Mouse (Mus musculus) hindbrain, embryonic 11.5 days (tissue): ENCODE results near the gene Psenen. TPM values are rescaled to one million over a fixed set of nuclear protein-coding genes. Genes with fewer than 3 reads are reported as not detected.

Experiments
- ATAC-seq: fragments of 200-750 bp; cut with Nextera tagmentation; 2 replicates; pipeline ENCODE4 v1.8.0; 2017; ENCODE audit warnings: mild to moderate bottlenecking, moderate TSS enrichment, moderate library complexity; ENCODE audit not compliant: low FRiP score
- DNase-seq: peaks from one replicate; pipeline ENCODE4 v3.0.0-alpha.2; 2015; ENCODE audit warnings: low spot score
- H3K27ac ChIP-seq: fragments of 300-500 bp; sonication (generic); 2 replicates; pipeline ENCODE4 v1.5.1; 2014; ENCODE audit warnings: mild to moderate bottlenecking, low read depth, low read length
- H3K27me3 ChIP-seq: fragments of 300-500 bp; sonication (generic); 2 replicates; pipeline ENCODE4 v1.6.1; 2014; ENCODE audit warnings: mild to moderate bottlenecking, low read length, moderate library complexity, mixed read lengths; ENCODE audit not compliant: control insufficient read depth, insufficient read depth
- H3K36me3 ChIP-seq: fragments of 300-500 bp; sonication (generic); 2 replicates; pipeline ENCODE4 v1.6.1; 2014; ENCODE audit warnings: mild to moderate bottlenecking, low read length, moderate library complexity, mixed read lengths; ENCODE audit not compliant: control insufficient read depth, insufficient read depth
- H3K4me1 ChIP-seq: fragments of 300-500 bp; sonication (generic); replicated peaks from 2 replicates; pipeline ENCODE4 v1.6.1; 2014; ENCODE audit warnings: low read length, mixed read lengths; ENCODE audit not compliant: control insufficient read depth, insufficient read depth
- H3K4me2 ChIP-seq: fragments of 300-500 bp; sonication (generic); replicated peaks from 2 replicates; pipeline ENCODE4 v1.6.1; 2014; ENCODE audit warnings: mild to moderate bottlenecking, low read depth, low read length
- H3K4me3 ChIP-seq: fragments of 300-500 bp; sonication (generic); 2 replicates; pipeline ENCODE4 v1.5.1; 2014; ENCODE audit warnings: low read depth, low read length
- H3K9ac ChIP-seq: fragments of 300-500 bp; sonication (generic); 2 replicates; pipeline ENCODE4 v1.6.1; 2014; ENCODE audit warnings: low read depth, low read length
- H3K9me3 ChIP-seq: fragments of 300-500 bp; sonication (generic); 2 replicates; pipeline ENCODE4 v1.6.1; 2016; ENCODE audit warnings: low read length; ENCODE audit not compliant: control insufficient read depth
- WGBS: fragments of 180-500 bp; shearing (Covaris S2); extraction: QIAGEN DNeasy Blood & Tissue Kit; methylation state at CpG from one replicate; pipeline ENCODE4 v1.1.7; 2014; 5-methylcytosine and 5-hydroxymethylcytosine counted together
- polyA plus RNA-seq: library from polyadenylated mRNA; unstranded; fragments of >200 nt; fragmentation: Nextera tagmentation; extraction: Ambion mirVana; gene quantifications from 2 replicates; pipeline ENCODE4 v1.2.1, GENCODE M21; 2014

Psenen gene
- polyA plus RNA-seq = 104 and 105 TPM in 2 replicates

DNA sequence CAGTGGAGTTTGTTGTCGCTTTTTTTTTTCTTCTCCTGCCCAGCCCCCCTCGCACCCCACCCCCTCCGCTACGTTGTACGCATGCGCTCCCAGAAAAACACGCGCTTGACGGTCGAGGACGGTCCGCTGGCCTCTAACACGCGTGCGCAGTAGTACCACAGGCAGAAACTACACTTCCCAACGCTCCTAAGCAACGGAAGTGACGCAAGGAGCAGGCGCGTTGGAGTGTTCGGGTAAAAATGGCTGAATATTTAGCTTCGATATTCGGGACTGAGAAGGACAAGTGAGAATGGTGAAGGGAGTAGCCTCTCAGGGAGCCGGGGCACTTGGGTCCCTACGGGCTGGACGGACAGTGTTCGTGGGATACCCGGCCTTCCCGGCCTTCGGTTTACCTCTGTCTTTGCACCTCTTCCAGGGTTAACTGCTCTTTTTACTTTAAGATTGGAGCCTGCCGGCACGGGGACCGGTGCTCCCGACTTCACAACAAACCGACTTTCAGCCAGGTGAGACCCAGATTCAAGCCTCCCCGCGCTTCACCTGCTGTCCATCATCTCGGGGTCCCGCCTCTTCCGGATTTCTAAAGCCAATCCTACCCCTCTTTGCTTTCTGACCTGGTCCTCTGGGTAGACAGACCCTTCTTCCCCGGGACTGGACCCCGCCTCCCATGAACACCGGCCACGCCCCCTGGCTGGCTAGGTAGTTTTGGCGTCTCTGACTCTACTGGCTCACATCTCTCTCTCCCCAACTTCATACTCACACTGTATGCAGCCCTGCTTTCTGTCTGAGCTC lies at the start of gene Psenen, which contains the start of the genes U2af1l4 and Gm49396:
Gene Psenen (minus strand): TSS at position 511 of the 789 bp plus-strand sequence.
Gene U2af1l4 (plus strand): TSS at position 185 of the 789 bp plus-strand sequence.
Gene Gm49396 (plus strand): TSS at position 228 of the 789 bp plus-strand sequence.
- Histone ChIP-seq H3K36me3 (no peaks in the 10 kb centered on the region), H3K27ac (peak within 1 kb of the TSS; percentile 89), H3K4me1 (no peaks in the 10 kb centered on the region; the same call in 1 of the 2 replicates), H3K4me3 (peak within 1 kb of the TSS; percentile 76), H3K4me2 (peak within 1 kb of the TSS; percentile 59), H3K27me3 (no peaks in the 10 kb centered on the region), H3K9me3 (no peaks in the 10 kb centered on the region), H3K9ac (peak within 1 kb of the TSS; percentile 81)
- ATAC-seq = peak; percentile 85
- under 1% methylated on average over 45 of the region's 45 CpGs for WGBS
- DNase-seq = peak; percentile 99

DNA sequence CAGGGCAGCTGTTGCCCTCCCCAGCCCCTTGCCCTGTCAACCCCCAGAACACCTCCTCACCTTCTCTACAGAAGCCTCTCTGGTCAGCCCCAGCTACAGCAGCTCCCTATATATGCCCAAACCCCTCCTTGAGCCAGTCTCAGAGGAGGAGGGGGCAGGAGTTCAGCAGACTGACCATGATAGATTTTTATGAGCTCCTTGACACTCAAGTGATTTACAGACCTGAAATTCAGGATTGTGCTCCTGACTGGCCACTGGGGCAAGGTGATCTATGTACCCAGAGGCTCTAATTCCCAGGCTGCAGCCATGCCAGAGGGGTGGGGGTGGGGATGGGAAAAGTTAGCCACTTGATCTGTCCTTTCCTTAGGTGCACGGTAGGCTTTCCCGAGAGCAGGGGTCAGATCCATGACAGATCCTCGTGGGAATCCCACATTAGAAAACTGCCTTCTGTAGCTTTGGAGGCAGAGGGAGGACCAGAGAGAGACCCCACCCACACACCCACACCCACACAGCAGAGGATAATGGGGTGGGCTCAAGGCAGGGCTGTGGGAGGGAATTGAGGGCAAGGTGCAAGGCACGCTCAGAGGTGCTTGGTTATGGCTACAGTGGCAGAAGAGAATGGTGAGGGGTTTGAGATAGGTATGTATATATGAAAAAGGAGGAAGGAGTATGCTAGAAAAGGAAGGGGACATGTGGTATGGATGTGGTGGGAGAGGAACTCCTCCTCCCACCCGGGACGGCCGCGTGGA lies 49.4 kb upstream of the Psenen start, which contains the start of gene Upk1a:
Gene Upk1a (minus strand): TSS at position 194 of the 749 bp plus-strand sequence.
- ATAC-seq (0 out of 2 replicates have a peak, but pooled peaks have one; percentile 30), DNase-seq (no peak)
- Histone ChIP-seq H3K27ac (no peak within 1 kb of the TSS), H3K27me3 (no peaks in the 10 kb centered on the region), H3K9ac (no peak within 1 kb of the TSS), H3K4me2 (no peak within 1 kb of the TSS), H3K9me3 (no peaks in the 10 kb centered on the region), H3K4me1 (no peaks in the 10 kb centered on the region), H3K36me3 (peaks cover 4% of the 10 kb centered on the region; the same call in 1 of the 2 replicates), H3K4me3 (no peak within 1 kb of the TSS)
- WGBS = 84% methylated on average over 8 of the region's 8 CpGs

DNA sequence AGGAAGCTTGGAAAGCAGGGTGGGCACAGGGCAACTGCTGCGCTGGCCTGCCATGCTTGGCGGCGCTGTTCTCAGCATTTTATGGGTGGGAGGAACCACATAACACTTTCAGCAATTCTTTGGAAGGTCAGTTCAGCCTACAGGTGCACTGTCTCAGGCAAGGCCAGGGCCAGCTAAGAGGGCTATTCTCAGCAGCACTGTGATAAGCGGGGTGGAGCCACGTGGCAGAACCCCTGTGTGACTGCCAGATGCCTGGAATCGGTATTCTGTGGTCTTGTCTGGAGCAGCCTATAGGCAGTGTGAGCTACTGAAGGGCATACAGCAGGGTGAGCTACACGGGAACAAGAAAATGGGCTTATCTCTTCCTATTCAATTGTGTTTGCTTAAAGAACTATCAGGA lies 46.6 kb upstream of the Psenen start:
- ATAC-seq = no peak
- no peak for DNase-seq
- no peaks in the 10 kb centered on the region for H3K36me3 ChIP-seq
- H3K9me3 ChIP-seq = no peaks in the 10 kb centered on the region
- no peak overlapping the region for H3K4me2 ChIP-seq
- no peaks in the 10 kb centered on the region for H3K4me1 ChIP-seq
- H3K4me3 ChIP-seq = no peak overlapping the region
- WGBS = 58% methylated on average over 7 of the region's 7 CpGs
- H3K9ac ChIP-seq = no peak overlapping the region
- no peak overlapping the region for H3K27ac ChIP-seq
- H3K27me3 ChIP-seq = no peaks in the 10 kb centered on the region

DNA sequence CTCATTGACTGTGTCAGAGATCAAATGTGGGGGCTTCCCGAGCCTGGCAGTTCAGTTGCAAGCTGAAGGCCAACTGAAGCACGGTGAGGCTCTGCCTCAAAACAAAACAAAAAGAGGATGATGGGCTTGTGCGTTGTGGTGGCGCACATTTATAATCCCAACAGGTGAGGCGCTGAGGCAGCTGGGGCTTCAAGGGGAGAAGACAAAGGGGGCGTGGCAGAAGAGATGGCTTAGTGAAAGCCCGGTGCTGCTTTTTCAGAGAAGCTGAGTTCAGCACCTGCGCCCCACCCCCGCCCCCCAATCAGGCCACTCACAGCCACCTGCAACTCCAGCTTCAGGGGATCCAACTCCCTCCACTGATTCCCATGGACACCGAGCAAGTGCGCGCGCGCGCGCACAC lies 45.0 kb upstream of the Psenen start:
- no peak for ATAC-seq
- 45% methylated on average over 16 of the region's 16 CpGs for WGBS

DNA sequence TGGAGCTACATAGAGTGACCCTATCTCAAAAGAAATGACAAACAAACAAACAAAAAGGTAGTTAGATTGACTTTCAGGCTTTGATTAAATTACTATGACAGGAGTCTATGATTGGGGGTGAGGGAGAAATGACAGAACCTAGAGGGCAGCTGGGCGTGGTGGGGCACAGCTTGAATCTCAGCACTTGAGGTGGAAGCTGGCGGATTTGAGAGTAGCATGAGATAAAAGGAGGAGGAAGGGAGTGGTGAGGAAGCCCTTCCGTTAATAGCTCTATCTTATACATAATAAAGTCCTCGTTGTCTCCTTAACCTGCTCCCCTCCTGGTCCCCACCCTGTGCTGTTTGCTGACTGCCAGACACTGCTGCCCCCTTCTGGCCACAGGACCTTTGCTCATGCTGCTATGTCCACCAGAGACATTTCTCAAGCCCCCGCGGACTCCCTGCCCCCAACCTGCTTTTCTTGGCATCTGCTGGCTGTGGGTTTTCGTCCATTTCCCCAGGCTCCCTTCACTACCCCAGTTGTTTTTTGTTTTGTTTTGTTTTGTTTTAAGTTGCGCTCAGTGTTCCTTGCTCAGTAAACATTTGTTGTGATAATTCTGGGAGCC lies 44.4 kb upstream of the Psenen start:
- WGBS = 26% methylated on average over 8 of the region's 8 CpGs
- no peak overlapping the region for H3K27ac ChIP-seq
- ATAC-seq (no peak), DNase-seq (peak; percentile 70)
- H3K27me3 ChIP-seq = no peaks in the 10 kb centered on the region
- H3K4me3 ChIP-seq = no peak overlapping the region
- no peak overlapping the region for H3K9ac ChIP-seq
- H3K36me3 ChIP-seq = no peaks in the 10 kb centered on the region
- no peak overlapping the region for H3K4me2 ChIP-seq
- no peaks in the 10 kb centered on the region for H3K4me1 ChIP-seq
- no peaks in the 10 kb centered on the region for H3K9me3 ChIP-seq

More for the DNA sequence above, 45.0 kb upstream of the Psenen start:
- Histone ChIP-seq H3K9ac (no peak overlapping the region), H3K4me2 (no peak overlapping the region), H3K27me3 (no peaks in the 10 kb centered on the region), H3K9me3 (no peaks in the 10 kb centered on the region), H3K4me1 (no peaks in the 10 kb centered on the region), H3K27ac (no peak overlapping the region), H3K4me3 (no peak overlapping the region), H3K36me3 (no peaks in the 10 kb centered on the region)
- DNase-seq = no peak

DNA sequence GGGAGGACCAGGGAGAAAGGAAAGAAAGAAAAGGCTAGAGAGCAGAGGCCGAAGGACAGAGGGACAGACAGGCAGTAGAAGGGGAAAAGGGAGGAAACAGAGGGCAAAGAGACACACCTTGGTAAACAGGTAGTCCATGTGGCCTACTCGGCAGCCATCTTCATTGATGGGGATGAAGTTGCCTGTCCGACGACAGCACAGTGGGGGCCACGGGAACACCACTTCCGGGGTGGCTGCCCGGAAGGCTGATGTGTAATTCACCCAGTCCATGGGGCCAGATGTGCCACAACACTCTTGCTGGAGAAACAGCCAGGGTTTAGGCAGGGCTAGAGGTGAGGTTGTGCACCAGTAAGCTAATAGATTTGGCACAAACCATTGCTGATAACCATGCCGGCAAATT lies 41.5 kb upstream of the Psenen start:
- no peak for ATAC-seq
- Histone ChIP-seq H3K27ac (no peak overlapping the region), H3K27me3 (no peaks in the 10 kb centered on the region), H3K4me3 (no peak overlapping the region), H3K4me2 (no peak overlapping the region), H3K4me1 (no peaks in the 10 kb centered on the region), H3K36me3 (no peaks in the 10 kb centered on the region), H3K9me3 (no peaks in the 10 kb centered on the region), H3K9ac (no peak overlapping the region)
- no peak for DNase-seq
- WGBS = 83% methylated on average over 8 of the region's 8 CpGs

DNA sequence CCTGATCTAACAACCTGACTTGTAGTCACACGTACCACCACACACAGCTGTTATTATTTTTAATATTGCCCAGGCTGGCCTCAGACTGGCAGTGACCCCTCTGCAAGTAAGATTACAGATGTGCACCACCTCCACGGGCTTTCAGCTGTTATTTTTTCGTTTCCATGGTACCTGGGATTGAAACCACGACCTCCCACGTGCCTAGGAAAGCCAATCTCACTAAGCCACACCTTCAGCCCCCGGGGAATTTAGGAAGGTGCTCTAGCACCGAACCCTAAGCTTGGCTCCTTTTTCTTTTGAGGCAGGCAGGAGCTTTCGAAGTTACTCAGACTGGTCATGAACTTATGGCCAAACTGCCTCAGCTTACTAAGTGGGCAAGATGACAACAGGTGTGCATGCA lies 41.0 kb upstream of the Psenen start:
- Histone ChIP-seq H3K9ac (no peak overlapping the region), H3K9me3 (no peaks in the 10 kb centered on the region), H3K4me2 (no peak overlapping the region), H3K27me3 (no peaks in the 10 kb centered on the region), H3K36me3 (no peaks in the 10 kb centered on the region), H3K27ac (no peak overlapping the region), H3K4me3 (no peak overlapping the region), H3K4me1 (no peaks in the 10 kb centered on the region)
- WGBS = 65% methylated on average over 8 of the region's 8 CpGs
- DNase-seq = no peak
- ATAC-seq = no peak

DNA sequence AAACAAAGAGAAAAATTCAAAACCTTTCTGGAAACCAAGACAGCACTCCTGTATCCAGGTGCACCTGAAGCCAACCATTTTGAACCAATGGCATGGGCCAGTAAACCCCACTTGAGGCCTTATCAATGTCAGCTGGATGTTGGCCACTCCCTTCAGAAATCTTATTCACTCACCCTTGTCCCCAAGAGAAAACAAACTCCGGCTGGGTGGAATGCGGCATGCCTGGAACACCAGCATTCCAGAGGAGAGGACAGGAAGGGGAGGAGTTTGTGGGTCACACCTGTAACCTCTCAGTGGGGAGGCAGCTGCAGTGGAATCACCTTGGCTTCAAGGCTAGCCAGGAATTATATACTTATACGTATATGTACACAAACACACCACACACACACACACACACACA lies 39.2 kb upstream of the Psenen start:
- DNase-seq = no peak
- Histone ChIP-seq H3K27ac (no peak overlapping the region), H3K4me2 (no peak overlapping the region), H3K9me3 (no peaks in the 10 kb centered on the region), H3K27me3 (no peaks in the 10 kb centered on the region), H3K4me1 (no peaks in the 10 kb centered on the region), H3K9ac (no peak overlapping the region), H3K36me3 (no peaks in the 10 kb centered on the region), H3K4me3 (no peak overlapping the region)
- WGBS = 62% methylated on average over 3 of the region's 3 CpGs
- ATAC-seq = no peak
